Mouse (Mus musculus) lung, embryonic 14.5 days (tissue): ENCODE data around the gene Tjp3. TPM values are rescaled to one million over a fixed set of nuclear protein-coding genes. Genes with fewer than 3 reads are reported as not detected.

Experiments used
- ATAC-seq: fragments of 200-750 bp; cut with Nextera tagmentation; 2 replicates; pipeline ENCODE4 v1.8.0; 2017; ENCODE audit warnings: mild to moderate bottlenecking, moderate TSS enrichment, moderate library complexity; ENCODE audit not compliant: insufficient read depth
- DNase-seq: peaks from one replicate; pipeline ENCODE4 v3.0.0-alpha.2; 2015
- H3K27ac ChIP-seq: fragments of 300-500 bp; sonication (generic); 2 replicates; pipeline ENCODE4 v1.5.1; 2014; ENCODE audit warnings: low read depth, mild to moderate bottlenecking, moderate library complexity
- H3K27me3 ChIP-seq: fragments of 300-500 bp; sonication (generic); 2 replicates; pipeline ENCODE4 v1.6.1; 2014; ENCODE audit warnings: low read length, control low read depth; ENCODE audit not compliant: insufficient read depth
- H3K36me3 ChIP-seq: fragments of 300-500 bp; sonication (generic); 2 replicates; pipeline ENCODE4 v1.6.1; 2014; ENCODE audit warnings: control low read depth; ENCODE audit not compliant: insufficient read depth
- H3K4me1 ChIP-seq: fragments of 300-500 bp; sonication (generic); 2 replicates; pipeline ENCODE4 v1.6.1; 2014; ENCODE audit warnings: antibody characterized with exemption, control low read depth; ENCODE audit not compliant: insufficient read depth
- H3K4me2 ChIP-seq: fragments of 300-500 bp; sonication (generic); 2 replicates; pipeline ENCODE4 v1.6.1; 2014; ENCODE audit warnings: mild to moderate bottlenecking
- H3K4me3 ChIP-seq: fragments of 300-500 bp; sonication (generic); 2 replicates; pipeline ENCODE4 v1.5.1; 2014; ENCODE audit warnings: low read depth, low read length
- H3K9ac ChIP-seq: fragments of 300-500 bp; sonication (generic); 2 replicates; pipeline ENCODE4 v1.6.1; 2014
- H3K9me3 ChIP-seq: fragments of 300-500 bp; sonication (generic); 2 replicates; pipeline ENCODE4 v1.6.1; 2016; ENCODE audit warnings: low read depth, low read length, control low read depth
- CTCF ChIP-seq: IDR thresholded peaks from 2 replicates; pipeline ENCODE4 v1.5.1; 2016; ENCODE audit warnings: antibody characterized with exemption, low read depth
- WGBS: fragments of 180-500 bp; shearing (Covaris S2); extraction: QIAGEN DNeasy Blood & Tissue Kit; methylation state at CpG from one replicate; pipeline ENCODE4 v1.1.7; 2014; 5-methylcytosine and 5-hydroxymethylcytosine counted together
- polyA plus RNA-seq: library from polyadenylated mRNA; unstranded; fragments of >200 nt; fragmentation: Nextera tagmentation; extraction: Ambion mirVana; gene quantifications from 2 replicates; pipeline ENCODE4 v1.2.1, GENCODE M21; 2014

Gene Tjp3
- polyA plus RNA-seq, 1 experiment from 2014 or later = 17.2 TPM

DNA sequence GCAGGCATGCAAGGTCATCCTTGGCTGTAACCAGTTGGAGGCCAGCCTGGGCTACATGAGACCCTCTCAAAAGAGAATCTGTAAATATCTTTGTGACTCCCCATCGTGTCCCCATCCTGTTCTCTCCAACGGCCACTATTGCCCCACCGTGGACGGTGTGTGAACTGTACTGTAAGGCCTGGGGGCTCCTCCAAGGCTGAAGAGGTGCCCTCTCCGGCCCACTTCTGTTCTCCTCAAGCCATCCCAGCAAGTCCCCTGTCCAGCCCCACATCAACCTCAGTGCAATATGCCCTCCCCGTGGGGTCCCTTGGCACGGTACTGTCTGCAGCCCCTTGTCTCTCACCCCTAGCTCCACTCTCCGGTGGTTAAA lies 27.9 kb upstream of the Tjp3 start:
- Histone ChIP-seq H3K36me3 (peaks cover 59% of the 10 kb centered on the region), H3K4me3 (peak overlapping the region; percentile 98), H3K4me2 (peak overlapping the region; percentile 76), H3K27me3 (no peaks in the 10 kb centered on the region), H3K4me1 (peaks cover 19% of the 10 kb centered on the region; the same call in 1 of the 2 replicates), H3K9ac (peak overlapping the region; percentile 59), H3K27ac (peak overlapping the region; percentile 87), H3K9me3 (no peaks in the 10 kb centered on the region)
- ATAC-seq = no peak
- no peak for DNase-seq
- WGBS = 27% methylated on average over 8 of the region's 8 CpGs
- TF ChIP-seq CTCF = peak; percentile 39; the same call in 1 of the 2 replicates

DNA sequence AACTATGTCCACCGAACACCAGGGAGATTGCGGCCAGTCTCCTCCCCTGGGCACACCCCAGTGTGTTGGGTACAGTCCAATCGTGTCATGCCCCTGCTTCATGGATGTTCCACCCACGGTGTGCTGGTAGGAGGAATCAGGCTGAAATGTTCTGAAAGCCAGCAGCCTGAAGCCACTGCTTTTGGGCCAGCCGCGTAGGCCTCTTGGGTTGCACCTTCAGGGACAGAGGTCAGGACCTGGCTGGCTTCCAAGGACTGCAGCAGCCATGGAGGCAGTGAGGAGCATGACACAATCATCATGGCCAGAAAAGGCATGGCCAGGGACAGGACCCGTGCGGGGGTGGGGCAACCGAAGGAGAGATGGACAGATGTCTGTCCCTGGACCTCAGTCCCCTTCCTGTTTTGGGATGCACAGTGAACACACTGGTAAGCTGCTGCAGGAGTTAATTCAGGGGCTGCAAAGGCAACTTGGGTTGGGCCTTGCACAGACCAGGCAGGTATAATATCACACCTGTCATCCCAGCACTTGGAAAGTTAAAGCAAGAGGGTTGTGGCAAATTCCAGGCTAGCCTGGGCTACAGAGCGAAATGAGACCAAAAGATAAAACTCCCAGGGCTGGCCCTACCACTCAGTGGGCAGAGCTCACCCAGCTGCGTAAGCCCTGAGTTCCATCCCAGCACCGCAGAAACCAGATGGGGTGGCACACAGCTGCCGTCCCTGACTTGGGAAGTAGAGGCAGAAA lies 27.4 kb upstream of the Tjp3 start:
- no peak overlapping the region for H3K4me3 ChIP-seq
- H3K36me3 ChIP-seq = peaks cover 59% of the 10 kb centered on the region
- H3K9ac ChIP-seq = no peak overlapping the region
- 88% methylated on average over 13 of the region's 13 CpGs for WGBS
- ATAC-seq (no peak), DNase-seq (no peak)
- peaks cover 19% of the 10 kb centered on the region; the same call in 1 of the 2 replicates for H3K4me1 ChIP-seq
- peak overlapping the region; percentile 76 for H3K4me2 ChIP-seq
- peak overlapping the region; percentile 87; the same call in 1 of the 2 replicates for H3K27ac ChIP-seq
- H3K27me3 ChIP-seq = no peaks in the 10 kb centered on the region
- TF ChIP-seq CTCF = no peak
- no peaks in the 10 kb centered on the region for H3K9me3 ChIP-seq

DNA sequence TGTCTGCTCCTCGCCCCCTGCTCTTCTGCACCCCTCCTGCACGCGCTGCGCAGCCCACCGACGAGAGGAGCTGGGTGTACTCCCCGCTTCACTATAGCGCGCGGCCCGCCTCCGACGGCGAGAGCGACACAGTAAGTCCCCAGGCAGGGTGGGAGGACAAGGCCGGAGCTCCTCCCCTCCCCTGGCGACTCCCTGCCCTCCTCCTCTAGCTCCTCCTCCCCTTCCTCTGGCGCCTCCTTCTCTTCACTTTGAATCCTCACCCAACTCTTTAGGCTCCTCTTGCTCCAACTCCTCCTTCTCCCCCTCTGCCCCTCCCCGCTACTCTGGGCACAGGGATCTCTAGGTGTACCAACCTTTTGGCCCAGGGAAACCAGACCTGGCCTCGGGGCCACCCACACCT lies 25.9 kb upstream of the Tjp3 start:
- peaks cover 19% of the 10 kb centered on the region; the same call in 1 of the 2 replicates for H3K4me1 ChIP-seq

DNA sequence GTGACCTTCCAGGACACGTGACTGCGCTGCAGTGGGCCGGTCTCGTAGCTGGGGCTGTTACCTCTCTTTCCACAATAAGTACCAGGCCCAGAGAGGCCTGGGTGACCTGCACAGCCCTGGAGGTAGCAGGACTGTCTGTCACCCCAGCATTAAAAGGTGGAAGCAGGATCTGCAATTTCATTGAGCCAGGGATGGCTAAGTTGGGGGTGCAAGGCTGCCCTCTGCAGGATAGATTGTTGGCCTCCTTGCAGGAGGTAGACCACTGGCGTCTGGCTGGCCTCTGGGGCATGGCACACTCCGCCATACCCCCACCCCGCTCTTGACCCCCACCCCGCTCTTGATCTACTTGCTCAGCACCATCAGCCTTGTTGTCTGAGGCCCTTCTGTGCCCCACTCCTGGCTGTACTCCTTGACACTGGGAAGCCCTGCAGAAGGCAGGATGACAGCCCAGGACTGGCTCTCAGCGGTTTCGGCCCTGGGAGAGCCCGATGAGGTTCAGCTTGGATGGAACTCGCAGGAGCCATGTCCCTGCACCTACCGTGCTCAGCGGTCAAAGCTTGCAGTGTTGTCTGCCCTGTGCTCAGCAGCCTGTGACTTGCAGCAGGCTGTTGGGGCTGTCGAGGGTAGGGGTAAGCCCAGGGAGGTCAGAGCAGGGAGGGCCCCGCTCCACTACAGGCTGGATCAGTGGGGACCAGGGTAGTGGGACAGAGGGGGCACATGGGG lies 25.1 kb upstream of the Tjp3 start:
- Histone ChIP-seq H3K27me3 (no peaks in the 10 kb centered on the region), H3K9ac (peak overlapping the region; percentile 43), H3K36me3 (peaks cover 65% of the 10 kb centered on the region), H3K4me1 (peaks cover 19% of the 10 kb centered on the region; the same call in 1 of the 2 replicates), H3K9me3 (no peaks in the 10 kb centered on the region), H3K4me2 (peak overlapping the region; percentile 57), H3K27ac (no peak overlapping the region), H3K4me3 (peak overlapping the region; percentile 19; the same call in 1 of the 2 replicates)
- TF ChIP-seq CTCF = peak; percentile 56
- WGBS = 48% methylated on average over 16 of the region's 16 CpGs
- DNase-seq (peak; percentile 68), ATAC-seq (no peak)

More for the DNA sequence above, 25.9 kb upstream of the Tjp3 start:
- H3K4me2 ChIP-seq = peak overlapping the region; percentile 57
- H3K27ac ChIP-seq = 0 out of 2 replicates have a peak overlapping the region, but pooled peaks have one; percentile 10
- H3K27me3 ChIP-seq = no peaks in the 10 kb centered on the region
- peak overlapping the region; percentile 43 for H3K9ac ChIP-seq
- H3K36me3 ChIP-seq = peaks cover 59% of the 10 kb centered on the region
- no peaks in the 10 kb centered on the region for H3K9me3 ChIP-seq
- DNase-seq (peak; percentile 79), ATAC-seq (no peak)
- TF ChIP-seq CTCF = no peak
- H3K4me3 ChIP-seq = peak overlapping the region; percentile 19
- 11% methylated on average over 20 of the region's 20 CpGs for WGBS

DNA sequence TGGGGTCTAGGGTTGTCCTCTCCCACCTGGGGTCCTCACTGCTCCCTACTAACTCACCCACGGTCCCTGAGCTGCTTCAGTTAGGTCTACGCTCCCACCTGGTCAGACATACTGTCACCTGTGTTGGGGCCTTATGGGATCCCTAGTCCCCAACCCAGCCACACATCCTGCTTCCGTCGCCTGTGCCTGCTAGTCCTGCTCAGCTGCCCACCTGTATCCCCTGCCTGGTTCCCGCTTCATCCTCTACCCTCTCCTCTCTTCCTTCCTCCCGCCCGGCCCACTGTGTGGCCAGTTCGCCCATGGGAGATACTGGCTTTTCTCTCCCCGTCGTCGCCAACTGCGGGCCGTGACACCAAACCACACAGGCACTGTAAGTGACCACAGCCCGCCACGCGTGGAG lies 24.2 kb upstream of the Tjp3 start:
- 90% methylated on average over 16 of the region's 16 CpGs for WGBS
- H3K27ac ChIP-seq = no peak overlapping the region
- no peak overlapping the region for H3K4me2 ChIP-seq
- H3K9ac ChIP-seq = no peak overlapping the region
- H3K4me1 ChIP-seq = peaks cover 19% of the 10 kb centered on the region; the same call in 1 of the 2 replicates
- no peaks in the 10 kb centered on the region for H3K9me3 ChIP-seq
- H3K4me3 ChIP-seq = no peak overlapping the region
- no peaks in the 10 kb centered on the region for H3K27me3 ChIP-seq
- DNase-seq = no peak
- peaks cover 74% of the 10 kb centered on the region for H3K36me3 ChIP-seq
- no peak for ATAC-seq
- TF ChIP-seq CTCF = no peak

DNA sequence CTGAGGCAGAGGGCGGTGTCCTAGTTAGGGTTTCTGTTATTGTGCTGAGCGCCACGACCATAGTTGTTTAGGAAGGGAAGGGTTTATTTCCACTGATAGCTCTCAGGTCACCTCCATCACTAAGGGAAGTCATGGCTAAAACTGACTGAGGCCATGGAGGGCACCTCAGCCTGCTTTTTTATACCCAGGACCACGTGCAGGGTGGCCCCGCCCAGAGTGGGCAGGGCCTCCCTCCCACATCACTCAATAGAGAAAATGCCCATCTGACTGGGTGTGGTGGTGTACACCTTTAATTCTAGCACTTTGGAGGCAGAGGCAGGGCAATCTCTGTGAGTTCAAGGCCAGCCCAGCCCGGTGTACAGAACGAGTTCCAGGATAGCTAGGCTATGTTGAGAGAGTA lies 22.8 kb upstream of the Tjp3 start:
- no peak for ATAC-seq
- peaks cover 13% of the 10 kb centered on the region; the same call in 1 of the 2 replicates for H3K4me1 ChIP-seq
- no peak for TF ChIP-seq CTCF
- H3K27me3 ChIP-seq = no peaks in the 10 kb centered on the region
- no peak overlapping the region for H3K27ac ChIP-seq
- H3K4me2 ChIP-seq = no peak overlapping the region
- H3K9ac ChIP-seq = no peak overlapping the region
- DNase-seq = no peak
- H3K36me3 ChIP-seq = peaks cover 88% of the 10 kb centered on the region
- WGBS = 76% methylated on average over 7 of the region's 7 CpGs
- no peak overlapping the region for H3K4me3 ChIP-seq
- no peaks in the 10 kb centered on the region for H3K9me3 ChIP-seq

DNA sequence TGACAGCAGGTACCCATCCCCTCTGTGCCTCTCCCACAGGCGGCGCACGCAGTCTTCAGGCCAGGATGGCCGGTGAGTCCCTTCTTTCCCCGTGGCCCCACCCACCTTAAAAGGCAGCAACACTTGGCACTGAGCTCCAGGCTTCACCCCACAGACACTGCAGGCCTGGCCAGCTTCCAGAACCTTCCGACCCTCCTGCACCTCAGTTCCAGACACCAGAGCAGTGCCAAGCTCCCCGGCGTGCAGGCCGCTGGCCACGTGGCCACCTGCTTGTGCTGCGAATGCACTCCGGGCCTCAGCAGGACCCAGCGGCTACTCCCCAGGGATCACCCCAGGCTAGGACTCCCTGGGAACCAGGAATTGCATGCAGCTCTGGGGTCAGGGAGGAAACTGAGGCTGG lies 22.2 kb upstream of the Tjp3 start:
- WGBS = 90% methylated on average over 13 of the region's 13 CpGs

More for the DNA sequence above, 22.2 kb upstream of the Tjp3 start:
- no peak overlapping the region for H3K4me2 ChIP-seq
- H3K27ac ChIP-seq = no peak overlapping the region
- ATAC-seq (no peak), DNase-seq (no peak)
- H3K9me3 ChIP-seq = no peaks in the 10 kb centered on the region
- H3K36me3 ChIP-seq = peaks cover 88% of the 10 kb centered on the region
- H3K9ac ChIP-seq = no peak overlapping the region
- peaks cover 9% of the 10 kb centered on the region; the same call in 1 of the 2 replicates for H3K4me1 ChIP-seq
- H3K4me3 ChIP-seq = no peak overlapping the region
- TF ChIP-seq CTCF = no peak
- H3K27me3 ChIP-seq = no peaks in the 10 kb centered on the region
